Mouse (Mus musculus) kidney, embryonic 14.5 days (tissue): ENCODE data around the gene Pitpnc1. TPM values are rescaled to one million over a fixed set of nuclear protein-coding genes. Genes with fewer than 3 reads are reported as not detected.

ENCODE experiments used
- ATAC-seq: fragments of 200-750 bp; cut with Nextera tagmentation; 2 replicates; pipeline ENCODE4 v1.8.0; 2017; ENCODE audit warnings: moderate number of reproducible peaks, mild to moderate bottlenecking, moderate TSS enrichment, moderate library complexity; ENCODE audit not compliant: low FRiP score, low TSS enrichment
- H3K27ac ChIP-seq: fragments of 300-500 bp; sonication (generic); 2 replicates; pipeline ENCODE4 v1.5.1; 2014; ENCODE audit warnings: low read depth, mild to moderate bottlenecking, low read length, moderate library complexity, mixed read lengths
- H3K27me3 ChIP-seq: fragments of 300-500 bp; sonication (generic); 2 replicates; pipeline ENCODE4 v1.6.1; 2014; ENCODE audit warnings: mild to moderate bottlenecking, low read length; ENCODE audit not compliant: control insufficient read depth, insufficient read depth
- H3K36me3 ChIP-seq: fragments of 300-500 bp; sonication (generic); 2 replicates; pipeline ENCODE4 v1.6.1; 2014; ENCODE audit warnings: low read length, mixed read lengths; ENCODE audit not compliant: control insufficient read depth, insufficient read depth
- H3K4me1 ChIP-seq: fragments of 300-500 bp; sonication (generic); 2 replicates; pipeline ENCODE4 v1.6.1; 2014; ENCODE audit warnings: low read length, mixed read lengths; ENCODE audit not compliant: control insufficient read depth, insufficient read depth
- H3K4me2 ChIP-seq: fragments of 300-500 bp; sonication (generic); replicated peaks from 2 replicates; pipeline ENCODE4 v1.6.1; 2014; ENCODE audit warnings: low read depth, mild to moderate bottlenecking, low read length
- H3K4me3 ChIP-seq: fragments of 300-500 bp; sonication (generic); 2 replicates; pipeline ENCODE4 v1.5.1; 2014; ENCODE audit warnings: mild to moderate bottlenecking, low read length
- H3K9ac ChIP-seq: fragments of 300-500 bp; sonication (generic); 2 replicates; pipeline ENCODE4 v1.6.1; 2014; ENCODE audit warnings: low read depth, mild to moderate bottlenecking, low read length, moderate library complexity
- H3K9me3 ChIP-seq: fragments of 300-500 bp; sonication (generic); 2 replicates; pipeline ENCODE4 v1.6.1; 2016; ENCODE audit warnings: low read length; ENCODE audit not compliant: control insufficient read depth
- WGBS: fragments of 180-500 bp; shearing (Covaris S2); extraction: QIAGEN DNeasy Blood & Tissue Kit; methylation state at CpG from one replicate; pipeline ENCODE4 v1.1.7; 2014; 5-methylcytosine and 5-hydroxymethylcytosine counted together
- polyA plus RNA-seq: library from polyadenylated mRNA; unstranded; fragments of >200 nt; fragmentation: Nextera tagmentation; extraction: Ambion mirVana; gene quantifications from 2 replicates; pipeline ENCODE4 v1.2.1, GENCODE M21; 2014

The Pitpnc1 gene
- polyA plus RNA-seq, 1 experiment from 2014 or later, result 19.4 TPM

GRCm38 (mm10) chr11:107393828-107394165, 76.7 kb downstream of the Pitpnc1 start:
- Histone ChIP-seq H3K4me1 (no peaks in the 10 kb centered on the region), H3K4me3 (no peak overlapping the region), H3K4me2 (no peak overlapping the region), H3K27ac (no peak overlapping the region), H3K36me3 (no peaks in the 10 kb centered on the region), H3K9me3 (no peaks in the 10 kb centered on the region), H3K9ac (no peak overlapping the region), H3K27me3 (no peaks in the 10 kb centered on the region)
- WGBS, result 47% methylated on average over 12 of the region's 12 CpGs
- no peak for ATAC-seq

GRCm38 (mm10) chr11:107393154-107393827, 77.2 kb downstream of the Pitpnc1 start:
- no peak overlapping the region for H3K4me2 ChIP-seq
- H3K27ac ChIP-seq, result no peak overlapping the region
- ATAC-seq, result no peak
- no peaks in the 10 kb centered on the region for H3K36me3 ChIP-seq
- no peaks in the 10 kb centered on the region for H3K9me3 ChIP-seq
- no peak overlapping the region for H3K4me3 ChIP-seq
- H3K4me1 ChIP-seq, result no peaks in the 10 kb centered on the region
- no peak overlapping the region for H3K9ac ChIP-seq
- WGBS, result 74% methylated on average over 7 of the region's 7 CpGs
- H3K27me3 ChIP-seq, result no peaks in the 10 kb centered on the region

- H3K4me1 ChIP-seq, result no peaks in the 10 kb centered on the region
- H3K9ac ChIP-seq, result no peak overlapping the region
- no peaks in the 10 kb centered on the region for H3K27me3 ChIP-seq
- ATAC-seq, result no peak
- H3K4me2 ChIP-seq, result no peak overlapping the region
- no peak overlapping the region for H3K27ac ChIP-seq
- H3K4me3 ChIP-seq, result no peak overlapping the region
- H3K9me3 ChIP-seq, result no peaks in the 10 kb centered on the region
- 66% methylated on average over 2 of the region's 2 CpGs for WGBS
- H3K36me3 ChIP-seq, result no peaks in the 10 kb centered on the region
Observed at GRCm38 (mm10) chr11:107390540-107390939, 80.0 kb downstream of the Pitpnc1 start.

- no peaks in the 10 kb centered on the region for H3K9me3 ChIP-seq
- no peaks in the 10 kb centered on the region for H3K27me3 ChIP-seq
- H3K36me3 ChIP-seq, result no peaks in the 10 kb centered on the region
- H3K9ac ChIP-seq, result no peak overlapping the region
- ATAC-seq, result no peak
- H3K27ac ChIP-seq, result no peak overlapping the region
- 49% methylated on average over 10 of the region's 10 CpGs for WGBS
- no peak overlapping the region for H3K4me3 ChIP-seq
- no peaks in the 10 kb centered on the region for H3K4me1 ChIP-seq
- H3K4me2 ChIP-seq, result no peak overlapping the region
Observed at GRCm38 (mm10) chr11:107390001-107390400, 80.5 kb downstream of the Pitpnc1 start.

- Histone ChIP-seq H3K4me1 (no peaks in the 10 kb centered on the region), H3K4me2 (no peak overlapping the region), H3K27me3 (no peaks in the 10 kb centered on the region), H3K4me3 (no peak overlapping the region), H3K27ac (no peak overlapping the region), H3K9ac (no peak overlapping the region), H3K9me3 (no peaks in the 10 kb centered on the region), H3K36me3 (no peaks in the 10 kb centered on the region)
- ATAC-seq, result no peak
- 80% methylated on average over 10 of the region's 10 CpGs for WGBS
Observed at GRCm38 (mm10) chr11:107386481-107386880, 84.0 kb downstream of the Pitpnc1 start.

GRCm38 (mm10) chr11:107385306-107385705, 85.2 kb downstream of the Pitpnc1 start:
- 73% methylated on average over 4 of the region's 4 CpGs for WGBS
- ATAC-seq, result no peak
- no peak overlapping the region for H3K9ac ChIP-seq
- no peak overlapping the region for H3K4me2 ChIP-seq
- no peak overlapping the region for H3K27ac ChIP-seq
- H3K36me3 ChIP-seq, result no peaks in the 10 kb centered on the region
- no peaks in the 10 kb centered on the region for H3K27me3 ChIP-seq
- H3K9me3 ChIP-seq, result no peaks in the 10 kb centered on the region
- H3K4me3 ChIP-seq, result no peak overlapping the region
- no peaks in the 10 kb centered on the region for H3K4me1 ChIP-seq

GRCm38 (mm10) chr11:107383985-107384384, 86.5 kb downstream of the Pitpnc1 start:
- H3K4me1 ChIP-seq, result 0 out of 2 replicates have a peak, but pooled peaks cover 8% of the 10 kb centered on the region
- no peaks in the 10 kb centered on the region for H3K27me3 ChIP-seq
- H3K4me2 ChIP-seq, result no peak overlapping the region
- H3K9me3 ChIP-seq, result no peaks in the 10 kb centered on the region
- no peak overlapping the region for H3K4me3 ChIP-seq
- no peak overlapping the region for H3K27ac ChIP-seq
- no peaks in the 10 kb centered on the region for H3K36me3 ChIP-seq
- H3K9ac ChIP-seq, result no peak overlapping the region
- no peak for ATAC-seq
- 84% methylated on average over 6 of the region's 6 CpGs for WGBS

GRCm38 (mm10) chr11:107379965-107380364, 90.5 kb downstream of the Pitpnc1 start:
- Histone ChIP-seq H3K9ac (no peak overlapping the region), H3K4me3 (no peak overlapping the region), H3K4me2 (no peak overlapping the region), H3K9me3 (no peaks in the 10 kb centered on the region), H3K27ac (no peak overlapping the region), H3K36me3 (no peaks in the 10 kb centered on the region), H3K27me3 (no peaks in the 10 kb centered on the region), H3K4me1 (peaks cover 16% of the 10 kb centered on the region)
- no peak for ATAC-seq
- 38% methylated on average over 9 of the region's 9 CpGs for WGBS

GRCm38 (mm10) chr11:107379089-107379845, 91.2 kb downstream of the Pitpnc1 start:
- WGBS, result 94% methylated on average over 22 of the region's 22 CpGs
- no peak for ATAC-seq
- no peak overlapping the region for H3K4me3 ChIP-seq
- no peaks in the 10 kb centered on the region for H3K27me3 ChIP-seq
- H3K4me2 ChIP-seq, result no peak overlapping the region
- peaks cover 16% of the 10 kb centered on the region for H3K4me1 ChIP-seq
- no peak overlapping the region for H3K27ac ChIP-seq
- no peaks in the 10 kb centered on the region for H3K9me3 ChIP-seq
- no peak overlapping the region for H3K9ac ChIP-seq
- H3K36me3 ChIP-seq, result no peaks in the 10 kb centered on the region
